Mouse (Mus musculus) hindbrain, embryonic 11.5 days (tissue): Measurements from ENCODE around the gene 1700008O03Rik. TPM values are rescaled to one million over a fixed set of nuclear protein-coding genes. Genes with fewer than 3 reads are reported as not detected.
A peak's percentile ranks its signal among the peaks of the same experiment; 100 is the strongest.

Experiments
- ATAC-seq: fragments of 200-750 bp; cut with Nextera tagmentation; 2 replicates; pipeline ENCODE4 v1.8.0; 2017; ENCODE audit warnings: mild to moderate bottlenecking, moderate TSS enrichment, moderate library complexity; ENCODE audit not compliant: low FRiP score
- DNase-seq: peaks from one replicate; pipeline ENCODE4 v3.0.0-alpha.2; 2015; ENCODE audit warnings: low spot score
- H3K27ac ChIP-seq: fragments of 300-500 bp; sonication (generic); 2 replicates; pipeline ENCODE4 v1.5.1; 2014; ENCODE audit warnings: mild to moderate bottlenecking, low read depth, low read length
- H3K27me3 ChIP-seq: fragments of 300-500 bp; sonication (generic); 2 replicates; pipeline ENCODE4 v1.6.1; 2014; ENCODE audit warnings: mild to moderate bottlenecking, low read length, moderate library complexity, mixed read lengths; ENCODE audit not compliant: control insufficient read depth, insufficient read depth
- H3K36me3 ChIP-seq: fragments of 300-500 bp; sonication (generic); 2 replicates; pipeline ENCODE4 v1.6.1; 2014; ENCODE audit warnings: mild to moderate bottlenecking, low read length, moderate library complexity, mixed read lengths; ENCODE audit not compliant: control insufficient read depth, insufficient read depth
- H3K4me1 ChIP-seq: fragments of 300-500 bp; sonication (generic); replicated peaks from 2 replicates; pipeline ENCODE4 v1.6.1; 2014; ENCODE audit warnings: low read length, mixed read lengths; ENCODE audit not compliant: control insufficient read depth, insufficient read depth
- H3K4me2 ChIP-seq: fragments of 300-500 bp; sonication (generic); replicated peaks from 2 replicates; pipeline ENCODE4 v1.6.1; 2014; ENCODE audit warnings: mild to moderate bottlenecking, low read depth, low read length
- H3K4me3 ChIP-seq: fragments of 300-500 bp; sonication (generic); 2 replicates; pipeline ENCODE4 v1.5.1; 2014; ENCODE audit warnings: low read depth, low read length
- H3K9ac ChIP-seq: fragments of 300-500 bp; sonication (generic); 2 replicates; pipeline ENCODE4 v1.6.1; 2014; ENCODE audit warnings: low read depth, low read length
- H3K9me3 ChIP-seq: fragments of 300-500 bp; sonication (generic); 2 replicates; pipeline ENCODE4 v1.6.1; 2016; ENCODE audit warnings: low read length; ENCODE audit not compliant: control insufficient read depth
- WGBS: fragments of 180-500 bp; shearing (Covaris S2); extraction: QIAGEN DNeasy Blood & Tissue Kit; methylation state at CpG from one replicate; pipeline ENCODE4 v1.1.7; 2014; 5-methylcytosine and 5-hydroxymethylcytosine counted together
- polyA plus RNA-seq: library from polyadenylated mRNA; unstranded; fragments of >200 nt; fragmentation: Nextera tagmentation; extraction: Ambion mirVana; gene quantifications from 2 replicates; pipeline ENCODE4 v1.2.1, GENCODE M21; 2014

Gene 1700008O03Rik
- polyA plus RNA-seq, 1 experiment from 2014 or later = 1.4 TPM

DNA sequence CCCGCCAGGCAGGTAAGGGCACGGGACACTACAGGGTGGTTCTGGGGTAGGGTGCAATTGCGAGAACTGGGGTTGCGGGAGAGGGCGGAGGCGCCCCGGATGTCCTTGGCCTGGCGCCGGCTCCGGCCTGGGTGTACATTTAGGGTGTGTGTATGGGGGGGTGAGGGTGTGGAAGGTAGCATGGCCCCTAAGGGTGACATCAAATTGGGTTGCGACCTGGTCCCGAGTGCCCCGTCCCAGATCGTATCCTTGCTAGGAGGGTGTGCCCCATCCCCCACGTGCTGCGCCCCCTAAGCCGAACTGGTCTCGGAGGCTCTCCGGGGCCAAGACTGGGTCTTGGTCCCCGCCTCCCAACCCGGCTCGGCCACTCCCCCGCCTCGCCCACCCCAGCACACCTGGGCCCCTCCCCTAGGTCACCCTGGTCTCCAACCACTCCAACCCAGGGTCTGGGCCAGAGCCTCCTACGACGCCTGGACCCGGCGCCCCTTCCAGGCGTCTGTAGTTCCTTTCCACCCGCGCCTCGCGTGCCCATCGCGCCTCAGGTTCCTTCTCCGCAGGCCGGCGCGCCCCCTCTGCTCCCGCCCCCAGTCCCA is 75.2 kb downstream of the 1700008O03Rik start:
- under 1% methylated on average over 32 of the region's 40 CpGs for WGBS

More for the DNA sequence above, 75.2 kb downstream of the 1700008O03Rik start:
- peak overlapping the region; percentile 49 for H3K4me3 ChIP-seq
- ATAC-seq (peak; percentile 38), DNase-seq (peak; percentile 56)
- H3K4me1 ChIP-seq = peaks cover 10% of the 10 kb centered on the region
- peak overlapping the region; percentile 96 for H3K4me2 ChIP-seq
- H3K27ac ChIP-seq = peak overlapping the region; percentile 61
- H3K9me3 ChIP-seq = no peaks in the 10 kb centered on the region
- H3K27me3 ChIP-seq = peaks cover 2% of the 10 kb centered on the region; the same call in 1 of the 2 replicates
- no peaks in the 10 kb centered on the region for H3K36me3 ChIP-seq
- H3K9ac ChIP-seq = peak overlapping the region; percentile 71

Other genes starting within 250 kb of the 1700008O03Rik start
- not detected in 2 replicates for gene Klk1b16, start 249.1 kb downstream of the 1700008O03Rik start, polyA plus RNA-seq
- gene Klk1b24, start 197.6 kb downstream of the 1700008O03Rik start, polyA plus RNA-seq = 0.32 TPM in 1 of 2 replicates, not detected in the other
- gene Klk1b3, start 187.6 kb downstream of the 1700008O03Rik start, polyA plus RNA-seq = not detected in 2 replicates
- gene Klk1b4, start 178.4 kb downstream of the 1700008O03Rik start, polyA plus RNA-seq = not detected in 2 replicates
- gene Klk1b5, start 169.9 kb downstream of the 1700008O03Rik start, polyA plus RNA-seq = not detected in 2 replicates
- gene Klk1, start 160.5 kb downstream of the 1700008O03Rik start, polyA plus RNA-seq = not detected in 2 replicates
- not detected in 2 replicates for gene Gm36864, start 149.6 kb downstream of the 1700008O03Rik start, polyA plus RNA-seq
- gene 1700028J19Rik, start 139.1 kb downstream of the 1700008O03Rik start, polyA plus RNA-seq = 0.81 and 1.4 TPM in 2 replicates
- gene 2410002F23Rik, start 139.1 kb downstream of the 1700008O03Rik start, polyA plus RNA-seq = 97.1 and 113 TPM in 2 replicates
- not detected in 2 replicates for gene Acp4, start 128.4 kb downstream of the 1700008O03Rik start, polyA plus RNA-seq
- not detected in 2 replicates for gene Gm15517, start 124.4 kb downstream of the 1700008O03Rik start, polyA plus RNA-seq
- gene Clec11a, start 78.9 kb downstream of the 1700008O03Rik start, polyA plus RNA-seq = 2.7 TPM in 2 replicates
- 5.1 and 6.9 TPM in 2 replicates for gene Shank1, start 75.6 kb downstream of the 1700008O03Rik start, polyA plus RNA-seq
- gene Syt3, start 1.7 kb downstream of the 1700008O03Rik start, polyA plus RNA-seq = 2.4 and 3.5 TPM in 2 replicates
- 9.1 and 11.4 TPM in 2 replicates for gene Lrrc4b, start 43.2 kb upstream of the 1700008O03Rik start, polyA plus RNA-seq
- gene Aspdh, start 79.6 kb upstream of the 1700008O03Rik start, polyA plus RNA-seq = 1.2 and 2.1 TPM in 2 replicates
- 57.3 and 59.1 TPM in 2 replicates for gene Josd2, start 82.2 kb upstream of the 1700008O03Rik start, polyA plus RNA-seq
- 90.2 and 97.2 TPM in 2 replicates for gene Emc10, start 110.7 kb upstream of the 1700008O03Rik start, polyA plus RNA-seq
- 13.5 and 20.6 TPM in 2 replicates for gene Fam71e1, start 110.8 kb upstream of the 1700008O03Rik start, polyA plus RNA-seq
- gene Mybpc2, start 138.8 kb upstream of the 1700008O03Rik start, polyA plus RNA-seq = 0.07 and 0.19 TPM in 2 replicates
- not detected in 2 replicates for gene Spib, start 146.3 kb upstream of the 1700008O03Rik start, polyA plus RNA-seq
- 40.9 and 43.2 TPM in 2 replicates for gene Pold1, start 163.0 kb upstream of the 1700008O03Rik start, polyA plus RNA-seq
- 70.8 and 72.7 TPM in 2 replicates for gene Nr1h2, start 168.1 kb upstream of the 1700008O03Rik start, polyA plus RNA-seq
- gene Napsa, start 186.6 kb upstream of the 1700008O03Rik start, polyA plus RNA-seq = 0.28 and 0.66 TPM in 2 replicates
- gene Kcnc3, start 204.8 kb upstream of the 1700008O03Rik start, polyA plus RNA-seq = 1.4 and 2.1 TPM in 2 replicates